Mouse (Mus musculus) liver, embryonic 11.5 days (tissue): ENCODE data around the gene Kcnj2. TPM values are rescaled to one million over a fixed set of nuclear protein-coding genes. Genes with fewer than 3 reads are reported as not detected.

Experiments
- ATAC-seq: fragments of 200-750 bp; cut with Nextera tagmentation; replicated peaks from 2 replicates; pipeline ENCODE4 v1.8.0; 2017; ENCODE audit warnings: moderate number of reproducible peaks, mild to moderate bottlenecking, moderate TSS enrichment, moderate library complexity; ENCODE audit not compliant: low FRiP score
- DNase-seq: peaks from one replicate; pipeline ENCODE4 v3.0.0-alpha.2; 2017; ENCODE audit warnings: low spot score
- H3K27ac ChIP-seq: fragments of 300-500 bp; sonication (generic); 2 replicates; pipeline ENCODE4 v1.5.1; 2014; ENCODE audit warnings: mild to moderate bottlenecking, low read depth, low read length, control low read depth
- H3K27me3 ChIP-seq: fragments of 300-500 bp; sonication (generic); replicated peaks from 2 replicates; pipeline ENCODE4 v1.6.1; 2014; ENCODE audit warnings: low read length, mixed read lengths; ENCODE audit not compliant: control insufficient read depth, insufficient read depth
- H3K36me3 ChIP-seq: fragments of 300-500 bp; sonication (generic); 2 replicates; pipeline ENCODE4 v1.6.1; 2014; ENCODE audit warnings: mild to moderate bottlenecking, low read length, moderate library complexity, mixed read lengths; ENCODE audit not compliant: control insufficient read depth, insufficient read depth
- H3K4me1 ChIP-seq: fragments of 300-500 bp; sonication (generic); replicated peaks from 2 replicates; pipeline ENCODE4 v1.6.1; 2014; ENCODE audit warnings: low read length, mixed read lengths; ENCODE audit not compliant: control insufficient read depth, insufficient read depth
- H3K4me2 ChIP-seq: fragments of 300-500 bp; sonication (generic); 2 replicates; pipeline ENCODE4 v1.6.1; 2014; ENCODE audit warnings: mild to moderate bottlenecking, control low read depth, moderate library complexity
- H3K4me3 ChIP-seq: fragments of 300-500 bp; sonication (generic); 2 replicates; pipeline ENCODE4 v1.5.1; 2014; ENCODE audit warnings: low read depth, low read length, control low read depth
- H3K9ac ChIP-seq: fragments of 300-500 bp; sonication (generic); 2 replicates; pipeline ENCODE4 v1.6.1; 2014; ENCODE audit warnings: low read depth, low read length, control low read depth
- H3K9me3 ChIP-seq: fragments of 300-500 bp; sonication (generic); 2 replicates; pipeline ENCODE4 v1.6.1; 2016; ENCODE audit warnings: low read length, inconsistent platforms, mixed read lengths; ENCODE audit not compliant: control insufficient read depth
- WGBS: fragments of 180-500 bp; shearing (Covaris S2); extraction: QIAGEN DNeasy Blood & Tissue Kit; methylation state at CpG from one replicate; pipeline ENCODE4 v1.1.7; 2014; 5-methylcytosine and 5-hydroxymethylcytosine counted together
- polyA plus RNA-seq: library from polyadenylated mRNA; unstranded; fragments of >200 nt; fragmentation: Nextera tagmentation; extraction: Ambion mirVana; gene quantifications from 2 replicates; pipeline ENCODE4 v1.2.1, GENCODE M21; 2014

The Kcnj2 gene
- polyA plus RNA-seq, 1 experiment from 2014 or later: 0.33 TPM

GRCm38 (mm10) chr11:111100651-111101050, 34.7 kb downstream of the Kcnj2 start:
- no peak overlapping the region for H3K4me2 ChIP-seq
- H3K36me3 ChIP-seq: no peaks in the 10 kb centered on the region
- H3K4me3 ChIP-seq: no peak overlapping the region
- no peaks in the 10 kb centered on the region for H3K9me3 ChIP-seq
- no peaks in the 10 kb centered on the region for H3K4me1 ChIP-seq
- WGBS: 81% methylated on average over 4 of the region's 4 CpGs
- no peak overlapping the region for H3K9ac ChIP-seq
- no peak for ATAC-seq
- DNase-seq: no peak
- no peak overlapping the region for H3K27ac ChIP-seq
- H3K27me3 ChIP-seq: no peaks in the 10 kb centered on the region

- Histone ChIP-seq H3K4me3 (no peak overlapping the region), H3K27ac (no peak overlapping the region), H3K36me3 (no peaks in the 10 kb centered on the region), H3K27me3 (no peaks in the 10 kb centered on the region), H3K4me2 (no peak overlapping the region), H3K9me3 (no peaks in the 10 kb centered on the region), H3K9ac (no peak overlapping the region), H3K4me1 (no peaks in the 10 kb centered on the region)
- no peak for DNase-seq
- no peak for ATAC-seq
- WGBS: 73% methylated on average over 9 of the region's 9 CpGs
These were observed 35.7 kb downstream of the Kcnj2 start for GRCm38 (mm10) chr11:111101620-111102176.

- no peak for ATAC-seq
- no peak overlapping the region for H3K27ac ChIP-seq
- no peaks in the 10 kb centered on the region for H3K4me1 ChIP-seq
- H3K36me3 ChIP-seq: no peaks in the 10 kb centered on the region
- no peak overlapping the region for H3K4me2 ChIP-seq
- 67% methylated on average over 2 of the region's 2 CpGs for WGBS
- no peak for DNase-seq
- no peaks in the 10 kb centered on the region for H3K9me3 ChIP-seq
- no peak overlapping the region for H3K9ac ChIP-seq
- H3K4me3 ChIP-seq: no peak overlapping the region
- no peaks in the 10 kb centered on the region for H3K27me3 ChIP-seq
These were observed 38.5 kb downstream of the Kcnj2 start for GRCm38 (mm10) chr11:111104422-111104821.

GRCm38 (mm10) chr11:111108130-111108529, 42.2 kb downstream of the Kcnj2 start:
- WGBS: 70% methylated on average over 9 of the region's 9 CpGs
- Histone ChIP-seq H3K9ac (no peak overlapping the region), H3K27ac (no peak overlapping the region)

GRCm38 (mm10) chr11:111121514-111121913, 55.5 kb downstream of the Kcnj2 start:
- Histone ChIP-seq H3K9ac (no peak overlapping the region), H3K9me3 (no peaks in the 10 kb centered on the region), H3K27ac (no peak overlapping the region), H3K4me1 (no peaks in the 10 kb centered on the region), H3K4me3 (no peak overlapping the region), H3K27me3 (no peaks in the 10 kb centered on the region), H3K4me2 (no peak overlapping the region), H3K36me3 (no peaks in the 10 kb centered on the region)
- DNase-seq: no peak
- no peak for ATAC-seq
- WGBS: 79% methylated on average over 9 of the region's 9 CpGs

More at GRCm38 (mm10) chr11:111108130-111108529, 42.2 kb downstream of the Kcnj2 start:
- Histone ChIP-seq H3K27me3 (no peaks in the 10 kb centered on the region), H3K4me1 (no peaks in the 10 kb centered on the region), H3K4me3 (no peak overlapping the region), H3K9me3 (no peaks in the 10 kb centered on the region), H3K36me3 (no peaks in the 10 kb centered on the region), H3K4me2 (no peak overlapping the region)
- ATAC-seq (no peak), DNase-seq (no peak)

DNA sequence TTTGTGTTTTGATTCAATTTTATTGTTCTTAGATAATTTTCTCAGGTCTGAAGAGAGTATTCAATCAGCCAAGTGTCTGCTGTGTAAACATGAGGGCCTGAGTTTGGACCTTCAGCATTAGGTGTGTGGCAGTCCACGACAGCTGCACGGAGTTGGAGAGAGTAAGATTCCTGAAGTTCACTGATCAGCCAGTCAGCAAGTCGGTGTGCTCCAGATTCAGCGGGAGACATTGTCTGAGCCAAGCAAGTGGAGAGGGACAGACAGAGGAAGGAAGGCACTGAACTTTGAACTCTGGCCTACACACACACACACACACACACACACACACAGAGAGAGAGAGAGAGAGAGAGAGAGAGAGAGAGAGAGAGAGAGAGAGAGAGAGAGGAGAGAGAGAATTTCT, 57.4 kb downstream of the Kcnj2 start:
- no peaks in the 10 kb centered on the region for H3K36me3 ChIP-seq
- ATAC-seq (no peak), DNase-seq (no peak)
- H3K4me2 ChIP-seq: no peak overlapping the region
- H3K27me3 ChIP-seq: no peaks in the 10 kb centered on the region
- WGBS: 69% methylated on average over 4 of the region's 4 CpGs
- H3K4me1 ChIP-seq: no peaks in the 10 kb centered on the region
- no peak overlapping the region for H3K27ac ChIP-seq
- no peaks in the 10 kb centered on the region for H3K9me3 ChIP-seq
- H3K9ac ChIP-seq: no peak overlapping the region
- H3K4me3 ChIP-seq: no peak overlapping the region

DNA sequence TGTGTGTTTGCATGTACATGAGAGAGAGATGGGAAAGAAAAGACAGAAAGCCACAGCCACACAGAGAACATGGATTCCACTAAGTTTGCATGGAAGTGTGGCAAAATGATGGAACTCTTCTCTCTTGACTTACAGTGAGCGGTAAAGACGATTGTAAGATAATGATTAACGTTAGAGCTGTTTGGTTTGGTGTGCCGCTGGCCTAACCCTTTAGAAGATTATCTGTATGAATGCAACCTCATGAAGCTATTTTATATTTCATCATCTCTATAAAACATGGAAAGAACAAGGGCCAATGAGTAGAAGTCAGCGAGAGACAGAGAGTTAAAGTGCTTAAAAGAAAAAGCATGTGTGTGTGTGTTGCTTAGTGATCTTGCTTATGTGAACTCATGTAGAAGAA, 60.0 kb downstream of the Kcnj2 start:
- DNase-seq (no peak), ATAC-seq (no peak)
- WGBS: 79% methylated on average over 5 of the region's 5 CpGs
- Histone ChIP-seq H3K4me2 (no peak overlapping the region), H3K4me1 (no peaks in the 10 kb centered on the region), H3K36me3 (no peaks in the 10 kb centered on the region), H3K9me3 (no peaks in the 10 kb centered on the region), H3K27me3 (no peaks in the 10 kb centered on the region), H3K4me3 (no peak overlapping the region), H3K27ac (no peak overlapping the region), H3K9ac (no peak overlapping the region)

Other genes with a start within 250 kb of the Kcnj2 start
- 0.05 and 0.08 TPM in 2 replicates for gene Kcnj16, start 98.1 kb upstream of the Kcnj2 start, polyA plus RNA-seq